Mouse (Mus musculus) small intestine, adult 2 months (tissue): ENCODE data around the gene Drc1.

Experiments used
- CTCF ChIP-seq: fragments of 200-500 bp; IDR thresholded peaks from 2 replicates; pipeline ENCODE4 v1.5.1; 2012; ENCODE audit warnings: low read depth, mild to moderate bottlenecking, control low read depth, inconsistent platforms, low read length, moderate library complexity, mixed read lengths; ENCODE audit not compliant: insufficient replicate concordance, insufficient read length; ENCODE audit errors: extremely low read depth
- POLR2A ChIP-seq: fragments of 200-500 bp; IDR thresholded peaks from 2 replicates; pipeline ENCODE4 v1.6.1; 2012; ENCODE audit warnings: low read depth, mild to moderate bottlenecking, control low read depth, inconsistent platforms, low read length, moderate library complexity

DNA sequence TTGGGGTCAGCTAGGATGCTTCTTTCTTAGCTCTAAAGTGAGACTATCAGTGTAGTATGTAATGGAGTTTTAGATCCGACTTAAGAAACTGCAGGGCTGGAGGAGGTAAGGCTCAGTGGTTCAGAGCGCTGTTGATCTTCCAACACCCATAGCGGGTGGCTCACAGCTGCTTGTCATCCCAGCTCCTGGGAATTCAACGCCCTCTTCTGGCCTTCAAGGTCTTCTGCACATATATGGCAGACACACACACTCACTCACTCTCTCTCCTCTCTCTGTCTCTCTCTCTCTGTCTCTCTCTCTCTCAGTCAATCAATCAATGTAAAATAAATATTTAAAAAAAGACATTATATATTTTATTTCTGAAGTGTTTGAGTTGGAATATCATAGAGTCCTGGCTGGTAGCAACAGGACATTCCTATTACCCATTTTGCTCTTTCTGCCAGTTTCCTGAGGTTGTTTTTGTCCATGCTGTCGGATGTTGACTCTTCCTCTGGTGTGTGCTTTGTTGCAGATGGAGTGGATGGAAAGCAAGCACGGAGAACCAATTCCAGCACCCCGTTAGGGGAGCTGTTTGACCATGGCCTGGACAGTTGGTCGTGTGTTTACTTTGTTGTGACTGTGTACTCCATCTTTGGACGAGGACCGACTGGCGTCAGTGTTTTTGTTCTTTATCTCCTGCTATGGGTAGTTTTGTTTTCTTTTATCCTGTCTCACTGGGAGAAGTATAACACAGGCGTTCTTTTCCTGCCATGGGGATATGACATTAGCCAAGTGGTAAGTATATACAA is 25.4 kb upstream of the Drc1 start:
- TF ChIP-seq CTCF, result no peak
- no peak for TF ChIP-seq POLR2A
